Mouse (Mus musculus) bone marrow macrophage, adult 2 months (primary cell): ENCODE data around the gene Trabd. TPM values are rescaled to one million over a fixed set of nuclear protein-coding genes. Genes with fewer than 3 reads are reported as not detected.

Source experiments
- H3K27ac ChIP-seq: 2 replicates; pipeline ENCODE4 v1.5.1; 2012; ENCODE audit warnings: low read depth, low read length; ENCODE audit not compliant: insufficient read depth
- H3K4me1 ChIP-seq: 2 replicates; pipeline ENCODE4 v1.6.1; 2012; ENCODE audit warnings: low read length; ENCODE audit not compliant: control insufficient read depth, insufficient read depth
- H3K4me3 ChIP-seq: 2 replicates; pipeline ENCODE4 v1.5.1; 2012; ENCODE audit warnings: mild to moderate bottlenecking, low read length, moderate library complexity; ENCODE audit not compliant: insufficient read depth
- CTCF ChIP-seq: IDR thresholded peaks from 2 replicates; pipeline ENCODE4 v1.5.1; 2012; ENCODE audit warnings: low read depth, mild to moderate bottlenecking, low read length, moderate library complexity
- POLR2A ChIP-seq: IDR thresholded peaks from 2 replicates; pipeline ENCODE4 v1.6.1; 2012; ENCODE audit warnings: mild to moderate bottlenecking, low read depth, low read length, borderline replicate concordance
- polyA plus RNA-seq: library from polyadenylated mRNA; stranded (reverse); fragments of >200 nt; gene quantifications from 2 replicates; pipeline ENCODE4 v1.2.4, GENCODE M21; 2012; ENCODE audit not compliant: missing spikeins, insufficient read depth, insufficient read length

Trabd gene
- polyA plus RNA-seq, 1 experiment, result 33.0 TPM

DNA sequence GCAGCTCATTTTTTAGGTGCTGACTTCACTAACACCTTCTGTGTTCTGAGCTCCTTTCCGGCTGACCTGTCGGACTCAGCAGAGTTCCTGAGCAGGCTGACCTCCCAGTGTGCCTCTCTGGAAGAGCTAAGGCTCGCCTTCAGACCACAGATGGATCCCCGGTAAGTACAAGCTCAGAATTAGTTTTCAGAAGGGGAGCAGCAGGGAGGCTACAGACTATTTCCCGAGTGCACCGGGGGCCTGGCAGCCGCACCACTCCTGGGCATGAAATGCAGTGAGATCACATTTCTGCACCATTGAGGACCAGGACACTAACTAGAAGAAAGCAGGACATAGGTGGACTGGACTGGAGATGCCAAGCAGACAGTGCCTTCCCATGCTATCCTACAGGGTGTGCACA is 23.7 kb downstream of the Trabd start:
- Histone ChIP-seq H3K4me1 (no peaks in the 10 kb centered on the region), H3K4me3 (no peak overlapping the region), H3K27ac (no peak overlapping the region)
- TF ChIP-seq CTCF, result no peak
- no peak for TF ChIP-seq POLR2A

DNA sequence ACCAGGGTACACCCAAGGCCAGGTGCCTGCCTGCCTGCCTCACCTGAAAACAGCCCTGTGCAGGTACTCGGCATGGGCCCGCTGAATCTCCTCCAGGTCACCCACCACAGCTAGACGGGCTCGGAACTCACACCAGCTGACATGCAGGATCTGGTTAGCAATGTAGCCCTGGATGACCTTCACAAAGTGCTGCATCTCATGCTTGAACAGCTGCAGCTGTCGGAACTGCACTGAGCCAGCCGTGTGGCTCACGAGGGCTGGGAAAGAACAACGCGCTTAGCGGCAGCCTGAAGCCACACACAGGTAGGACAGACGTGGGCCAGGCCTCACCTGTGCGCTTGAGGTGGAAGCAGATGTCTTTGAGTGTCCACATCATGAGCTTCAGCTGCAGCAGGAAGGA is 25.9 kb downstream of the Trabd start:
- H3K27ac ChIP-seq, result no peak overlapping the region
- TF ChIP-seq CTCF (no peak), POLR2A (no peak)
- no peaks in the 10 kb centered on the region for H3K4me1 ChIP-seq
- no peak overlapping the region for H3K4me3 ChIP-seq

DNA sequence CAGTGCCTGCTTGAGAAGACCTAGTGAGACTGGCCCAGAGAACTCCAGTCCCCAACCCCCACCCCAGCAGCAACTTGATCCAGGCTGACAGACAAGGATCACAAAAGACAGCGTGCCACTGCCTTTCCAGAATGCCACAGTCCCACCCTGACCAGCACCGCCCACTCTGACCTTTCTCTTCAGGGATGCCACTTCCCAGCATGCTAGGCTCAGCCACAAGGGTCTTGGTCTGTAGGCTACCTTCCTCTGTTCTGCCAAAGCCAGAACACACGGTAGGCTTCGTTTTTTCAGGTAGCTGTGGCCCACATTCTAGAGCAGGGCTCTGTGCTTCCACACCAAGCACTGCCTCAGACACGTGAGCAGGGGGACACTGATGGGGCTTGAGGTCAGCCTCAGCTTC is 27.7 kb downstream of the Trabd start:
- no peak overlapping the region for H3K27ac ChIP-seq
- no peaks in the 10 kb centered on the region for H3K4me1 ChIP-seq
- H3K4me3 ChIP-seq, result no peak overlapping the region
- TF ChIP-seq CTCF (no peak), POLR2A (no peak)

DNA sequence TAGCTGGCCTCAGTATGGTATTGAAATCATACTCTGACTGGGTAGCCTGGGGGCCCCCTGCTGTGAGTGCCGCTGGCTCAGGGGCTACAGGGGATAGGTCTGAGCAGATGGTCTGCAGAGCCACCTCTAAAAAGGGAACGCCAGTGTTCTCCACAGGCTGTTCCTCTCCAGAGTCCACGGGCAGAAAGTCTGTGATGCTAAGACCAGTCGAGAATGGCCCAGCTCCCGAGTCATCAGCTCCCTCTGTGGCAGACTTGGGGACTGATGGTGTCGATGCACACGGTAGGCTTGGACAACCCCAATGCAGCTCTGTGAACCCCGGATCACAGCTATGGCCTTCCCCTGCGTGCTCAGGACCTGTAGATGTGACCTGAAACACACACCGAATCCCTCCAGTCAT is 29.0 kb downstream of the Trabd start:
- Histone ChIP-seq H3K27ac (no peak overlapping the region), H3K4me3 (no peak overlapping the region), H3K4me1 (no peaks in the 10 kb centered on the region)
- TF ChIP-seq CTCF (no peak), POLR2A (no peak)

DNA sequence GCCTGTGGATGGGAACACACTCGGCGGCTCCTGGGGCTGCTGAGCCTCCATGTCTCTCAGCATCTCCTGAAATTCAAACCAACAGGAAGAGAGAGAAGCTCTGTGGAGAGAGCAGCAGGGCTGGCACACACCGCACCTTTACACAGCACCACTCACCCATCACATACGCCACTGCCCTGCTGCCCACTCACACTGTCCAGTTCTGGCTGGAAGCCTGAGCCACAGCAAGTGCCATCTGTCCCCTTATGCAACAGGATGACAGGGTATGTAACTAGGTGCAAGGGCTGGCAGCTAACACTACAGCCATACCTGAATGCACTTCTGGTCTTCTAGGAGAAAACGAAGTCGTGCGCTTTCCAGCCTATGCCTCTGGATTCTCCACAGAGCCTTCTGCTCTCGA is 29.5 kb downstream of the Trabd start:
- Histone ChIP-seq H3K27ac (no peak overlapping the region), H3K4me3 (no peak overlapping the region), H3K4me1 (no peaks in the 10 kb centered on the region)
- no peak for TF ChIP-seq POLR2A
- TF ChIP-seq CTCF, result no peak

DNA sequence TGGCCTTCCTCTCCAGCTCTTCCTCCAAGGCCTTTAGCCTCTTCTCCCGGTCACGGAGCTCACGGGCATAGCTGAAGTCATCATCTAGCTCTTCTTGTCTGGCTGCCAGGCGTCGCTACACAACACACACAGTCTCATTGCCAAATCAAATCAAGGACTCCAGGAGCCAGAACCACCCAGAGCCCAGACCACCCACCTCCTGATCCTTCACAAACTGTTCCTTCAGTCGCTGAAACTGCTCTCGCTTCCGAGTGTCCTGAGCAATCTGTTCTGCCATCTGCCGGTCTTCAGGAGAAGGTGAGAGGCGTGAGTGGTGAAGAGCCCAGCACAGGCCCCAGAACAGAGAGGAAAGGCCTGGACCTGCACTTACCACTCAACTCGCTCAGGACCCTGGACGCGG is 31.1 kb downstream of the Trabd start:
- H3K27ac ChIP-seq, result no peak overlapping the region
- TF ChIP-seq CTCF, result no peak
- TF ChIP-seq POLR2A, result no peak

DNA sequence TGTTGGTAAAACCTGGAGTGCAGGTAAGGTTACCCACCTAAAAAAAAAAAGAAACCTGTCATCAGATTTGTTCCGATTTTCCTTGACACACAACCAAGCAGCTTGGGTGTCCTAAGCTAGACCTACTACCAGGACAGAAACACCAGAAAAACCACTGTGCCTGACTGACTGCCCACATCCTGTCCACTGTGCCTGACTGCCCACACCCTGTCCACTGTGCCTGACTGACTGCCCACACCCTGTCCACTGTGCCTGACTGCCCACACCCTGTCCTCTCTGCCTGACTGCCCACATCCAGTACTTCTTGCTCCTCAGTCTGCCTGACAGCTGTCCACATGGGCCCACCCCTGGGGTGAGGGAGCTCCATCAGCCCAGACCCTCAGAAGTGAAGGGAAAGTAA is 32.1 kb downstream of the Trabd start:
- H3K27ac ChIP-seq, result no peak overlapping the region
- no peak for TF ChIP-seq POLR2A
- no peak for TF ChIP-seq CTCF
- H3K4me1 ChIP-seq, result no peaks in the 10 kb centered on the region
- no peak overlapping the region for H3K4me3 ChIP-seq

More for the DNA sequence above, 31.1 kb downstream of the Trabd start:
- no peaks in the 10 kb centered on the region for H3K4me1 ChIP-seq
- H3K4me3 ChIP-seq, result no peak overlapping the region

DNA sequence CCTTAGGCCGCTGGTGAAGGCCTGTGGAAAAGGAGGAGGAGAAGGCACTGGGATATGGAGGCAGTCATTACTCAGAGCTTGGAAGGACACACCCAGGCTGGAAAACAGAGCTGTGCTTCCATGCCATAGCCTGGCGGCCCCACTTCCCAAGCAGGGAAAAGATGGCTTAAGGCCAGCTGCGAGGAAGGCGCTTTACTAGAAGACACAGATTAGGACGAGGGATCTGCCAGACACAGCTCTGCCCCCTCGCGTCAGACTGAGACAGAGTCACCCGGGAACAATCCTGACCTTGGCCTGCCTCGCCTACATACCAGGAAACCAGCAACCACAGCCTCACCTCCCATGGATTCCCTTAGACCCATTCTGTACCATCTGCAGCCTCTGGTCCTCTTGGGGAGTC is 35.2 kb downstream of the Trabd start:
- no peaks in the 10 kb centered on the region for H3K4me1 ChIP-seq
- H3K4me3 ChIP-seq, result no peak overlapping the region
- H3K27ac ChIP-seq, result no peak overlapping the region
- TF ChIP-seq POLR2A, result no peak
- no peak for TF ChIP-seq CTCF

DNA sequence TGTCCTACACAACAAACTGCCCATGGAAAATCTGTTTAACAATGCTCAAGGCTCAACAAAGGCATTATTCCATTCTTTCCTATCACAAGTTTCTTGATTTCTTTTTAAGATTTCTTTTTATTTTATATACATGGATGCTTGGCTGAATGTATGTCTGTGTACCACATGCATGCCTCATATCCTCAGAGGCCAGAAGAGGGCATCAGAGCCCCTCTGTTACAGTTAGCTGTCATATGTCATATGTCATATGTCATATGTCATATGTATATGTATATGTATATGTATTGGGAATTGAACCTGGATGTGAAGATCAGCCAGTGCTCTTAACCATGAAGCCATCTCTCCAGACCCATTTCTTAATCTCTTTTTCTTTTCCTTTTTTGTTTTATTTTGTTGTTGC is 43.1 kb downstream of the Trabd start:
- Histone ChIP-seq H3K27ac (no peak overlapping the region), H3K4me3 (no peak overlapping the region), H3K4me1 (peaks cover 5% of the 10 kb centered on the region; the same call in 1 of the 2 replicates)
- TF ChIP-seq CTCF, result no peak
- no peak for TF ChIP-seq POLR2A

DNA sequence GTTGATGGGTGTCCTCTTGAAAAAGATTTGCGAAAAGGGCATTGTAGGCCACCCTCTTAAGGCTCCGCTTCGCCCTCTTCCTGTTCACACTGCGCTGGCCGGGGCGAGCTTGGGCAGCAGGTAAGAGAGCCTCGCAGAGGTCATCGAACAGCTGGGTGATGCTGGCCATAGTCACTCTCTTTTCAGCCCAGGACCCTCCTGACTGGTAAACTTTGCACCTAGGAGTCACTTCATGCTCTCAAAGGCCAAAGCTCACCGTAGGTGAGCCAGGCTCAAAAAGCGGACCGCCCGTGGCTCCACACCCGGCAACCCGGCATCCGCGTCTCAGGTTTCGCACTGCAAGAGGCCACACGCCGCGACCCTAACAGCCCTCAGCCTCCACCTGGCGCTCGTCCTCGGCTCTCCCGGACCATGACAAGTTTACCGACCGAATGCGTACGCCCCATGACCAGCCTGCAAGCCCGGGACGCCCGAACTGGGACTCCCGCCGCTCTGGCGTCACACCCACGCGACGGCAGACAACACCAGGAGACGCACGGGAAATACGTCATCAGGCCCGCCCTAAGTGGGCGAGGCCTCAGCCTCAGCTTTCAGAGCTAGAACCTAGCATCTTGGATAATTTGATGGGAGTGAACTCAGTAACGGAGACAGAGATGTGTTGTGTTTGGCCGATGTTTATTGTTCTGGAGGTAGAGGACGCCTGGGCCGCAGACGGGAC is 47.9 kb downstream of the Trabd start, which contains the start of gene Tubgcp6:
Gene Tubgcp6 (minus strand): TSS at position 464 of the 718 bp plus-strand sequence.
- H3K4me1 ChIP-seq, result peaks cover 10% of the 10 kb centered on the region
- H3K4me3 ChIP-seq, result peak within 1 kb of the TSS; percentile 76
- no peak within 1 kb of the TSS for H3K27ac ChIP-seq
- TF ChIP-seq POLR2A (0 out of 2 replicates have a peak, but pooled peaks have one; percentile 60), CTCF (no peak)

DNA sequence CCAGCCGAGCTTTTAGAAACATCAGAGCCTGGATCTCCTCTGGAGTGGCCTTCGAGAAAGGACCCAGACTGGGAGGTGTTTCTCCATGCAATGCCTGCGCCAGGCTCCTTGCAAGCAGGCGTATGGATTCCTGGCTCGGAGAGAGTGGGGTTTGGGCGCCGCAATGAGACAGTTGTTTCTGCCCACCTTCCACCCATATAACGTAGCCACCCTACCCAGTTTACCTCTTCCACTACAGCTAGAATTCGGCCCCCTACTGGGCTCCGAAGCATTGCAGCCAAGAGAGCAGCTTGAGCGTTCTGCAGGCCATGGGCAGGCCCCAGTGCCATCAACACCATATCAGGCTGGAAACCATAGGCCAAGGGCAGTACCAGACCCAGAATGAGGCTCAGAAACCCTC is 48.7 kb downstream of the Trabd start:
- no peak for TF ChIP-seq CTCF
- TF ChIP-seq POLR2A, result no peak
- peaks cover 10% of the 10 kb centered on the region for H3K4me1 ChIP-seq
- no peak overlapping the region for H3K27ac ChIP-seq
- H3K4me3 ChIP-seq, result no peak overlapping the region
